Mouse (Mus musculus): ENCODE results near the gene Fam228a. TPM values are rescaled to one million over a fixed set of nuclear protein-coding genes. Genes with fewer than 3 reads are reported as not detected.
"Not testable (repeated sequence)": the region's sequence is repeated elsewhere in the genome, so short reads cannot be mapped to it uniquely, and the experiment has no call there.

The Fam228a gene
- polyA plus RNA-seq, 1 experiment from 2014 or later, result 0.98 TPM

- Histone ChIP-seq H3K27ac (no peak overlapping the region), H3K4me2 (no peak overlapping the region), H3K9me3 (no peaks in the 10 kb centered on the region), H3K36me3 (peaks cover 57% of the 10 kb centered on the region), H3K4me3 (no peak overlapping the region), H3K4me1 (peaks cover 7% of the 10 kb centered on the region), H3K27me3 (no peaks in the 10 kb centered on the region), H3K9ac (no peak overlapping the region)
- ATAC-seq (ENCODE audit: insufficient number of reproducible peaks, insufficient read depth, low FRiP score, low TSS enrichment, low read depth), result no peak
- 69% methylated on average over 4 of the region's 4 CpGs for WGBS
Measured at GRCm38 (mm10) chr12:4713361-4713760, 24.9 kb downstream of the Fam228a start.

- no peaks in the 10 kb centered on the region for H3K9me3 ChIP-seq
- no peak overlapping the region for H3K9ac ChIP-seq
- peaks cover 73% of the 10 kb centered on the region for H3K36me3 ChIP-seq
- H3K4me3 ChIP-seq, result no peak overlapping the region
- no peaks in the 10 kb centered on the region for H3K27me3 ChIP-seq
- H3K4me1 ChIP-seq, result no peaks in the 10 kb centered on the region
- no peak overlapping the region for H3K27ac ChIP-seq
- ATAC-seq (ENCODE audit: insufficient number of reproducible peaks, insufficient read depth, low FRiP score, low TSS enrichment, low read depth), result no peak
- 86% methylated on average over 7 of the region's 7 CpGs for WGBS
- H3K4me2 ChIP-seq, result no peak overlapping the region
Measured at GRCm38 (mm10) chr12:4709926-4710325, 28.3 kb downstream of the Fam228a start.

- 75% methylated on average over 8 of the region's 8 CpGs for WGBS
- ATAC-seq (ENCODE audit: insufficient number of reproducible peaks, insufficient read depth, low FRiP score, low TSS enrichment, low read depth), result 0 out of 2 replicates have a peak, but pooled peaks have one; percentile 26
- H3K27ac ChIP-seq, result no peak overlapping the region
- H3K4me2 ChIP-seq, result no peak overlapping the region
- no peak overlapping the region for H3K9ac ChIP-seq
- no peaks in the 10 kb centered on the region for H3K9me3 ChIP-seq
- no peaks in the 10 kb centered on the region for H3K4me1 ChIP-seq
- no peak overlapping the region for H3K4me3 ChIP-seq
- H3K27me3 ChIP-seq, result no peaks in the 10 kb centered on the region
- peaks cover 68% of the 10 kb centered on the region for H3K36me3 ChIP-seq
Measured at GRCm38 (mm10) chr12:4708881-4709604, 29.2 kb downstream of the Fam228a start.

GRCm38 (mm10) chr12:4708296-4708695, 29.9 kb downstream of the Fam228a start:
- no peak for ATAC-seq (ENCODE audit: insufficient number of reproducible peaks, insufficient read depth, low FRiP score, low TSS enrichment, low read depth)

DNA sequence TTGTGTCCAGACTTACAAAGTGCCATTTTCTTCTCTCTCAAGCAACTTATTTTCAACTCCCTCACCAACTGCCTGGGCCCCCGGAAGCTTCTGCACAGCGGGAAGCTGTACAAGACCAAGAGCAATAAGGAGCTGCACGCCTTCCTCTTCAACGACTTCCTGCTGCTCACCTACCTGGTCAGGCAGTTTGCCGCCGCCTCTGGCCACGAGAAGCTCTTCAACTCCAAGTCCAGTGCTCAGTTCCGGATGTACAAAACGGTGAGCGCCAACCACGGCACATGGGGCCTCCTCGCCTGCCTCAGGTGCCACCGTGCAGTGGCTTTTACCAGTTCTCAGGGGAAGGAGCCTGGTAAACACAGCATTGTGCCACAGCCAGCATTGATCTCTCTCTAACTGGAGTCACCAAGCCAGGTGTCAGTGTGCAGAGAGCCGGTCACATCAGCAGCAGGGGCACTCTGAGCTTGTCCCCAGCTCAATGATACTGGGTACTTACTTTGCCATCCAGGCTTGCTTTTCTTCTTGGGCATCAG, 30.7 kb downstream of the Fam228a start:
- Histone ChIP-seq H3K4me2 (no peak overlapping the region), H3K27ac (no peak overlapping the region), H3K27me3 (no peaks in the 10 kb centered on the region), H3K4me3 (no peak overlapping the region), H3K9ac (no peak overlapping the region), H3K4me1 (no peaks in the 10 kb centered on the region), H3K36me3 (peaks cover 59% of the 10 kb centered on the region), H3K9me3 (no peaks in the 10 kb centered on the region)
- ATAC-seq (ENCODE audit: insufficient number of reproducible peaks, insufficient read depth, low FRiP score, low TSS enrichment, low read depth), result no peak
- WGBS, result 90% methylated on average over 14 of the region's 14 CpGs

More at GRCm38 (mm10) chr12:4708296-4708695, 29.9 kb downstream of the Fam228a start:
- WGBS, result 83% methylated on average over 4 of the region's 4 CpGs
- Histone ChIP-seq H3K27me3 (no peaks in the 10 kb centered on the region), H3K9me3 (no peaks in the 10 kb centered on the region), H3K9ac (no peak overlapping the region), H3K27ac (no peak overlapping the region), H3K4me3 (no peak overlapping the region), H3K36me3 (peaks cover 66% of the 10 kb centered on the region), H3K4me1 (no peaks in the 10 kb centered on the region), H3K4me2 (no peak overlapping the region)

DNA sequence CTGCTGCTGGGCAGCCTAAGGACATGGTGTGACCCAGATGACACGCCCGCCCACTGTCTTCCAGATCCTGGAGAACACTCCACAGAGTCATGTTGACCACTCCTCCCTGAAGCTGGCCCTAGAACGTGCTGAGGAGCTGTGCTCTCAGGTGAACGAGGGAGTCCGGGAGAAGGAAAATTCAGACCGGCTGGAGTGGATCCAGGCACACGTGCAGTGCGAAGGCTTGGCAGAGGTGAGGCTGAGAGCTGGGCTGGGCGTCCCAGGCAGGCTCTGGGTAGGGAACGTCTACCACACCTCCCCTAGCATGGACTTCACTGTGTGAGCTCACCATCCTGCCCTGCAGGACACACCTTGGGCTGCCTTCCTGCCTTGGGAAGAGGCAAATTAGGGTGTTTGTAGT, 31.3 kb downstream of the Fam228a start:
- no peak for ATAC-seq (ENCODE audit: insufficient number of reproducible peaks, insufficient read depth, low FRiP score, low TSS enrichment, low read depth)
- no peaks in the 10 kb centered on the region for H3K27me3 ChIP-seq
- H3K36me3 ChIP-seq, result peaks cover 59% of the 10 kb centered on the region
- H3K9ac ChIP-seq, result no peak overlapping the region
- 86% methylated on average over 10 of the region's 10 CpGs for WGBS
- H3K27ac ChIP-seq, result no peak overlapping the region
- no peak overlapping the region for H3K4me2 ChIP-seq
- no peaks in the 10 kb centered on the region for H3K4me1 ChIP-seq
- H3K4me3 ChIP-seq, result no peak overlapping the region
- no peaks in the 10 kb centered on the region for H3K9me3 ChIP-seq

- ATAC-seq (ENCODE audit: insufficient number of reproducible peaks, insufficient read depth, low FRiP score, low TSS enrichment, low read depth), result no peak
- no peaks in the 10 kb centered on the region for H3K27me3 ChIP-seq
- H3K9me3 ChIP-seq, result no peaks in the 10 kb centered on the region
- peaks cover 59% of the 10 kb centered on the region for H3K36me3 ChIP-seq
- H3K4me1 ChIP-seq, result no peaks in the 10 kb centered on the region
- no peak overlapping the region for H3K27ac ChIP-seq
- no peak overlapping the region for H3K4me2 ChIP-seq
- H3K9ac ChIP-seq, result no peak overlapping the region
- no peak overlapping the region for H3K4me3 ChIP-seq
- WGBS, result 88% methylated on average over 5 of the region's 5 CpGs
Measured at GRCm38 (mm10) chr12:4706175-4706574, 32.1 kb downstream of the Fam228a start.

GRCm38 (mm10) chr12:4705626-4706025, 32.6 kb downstream of the Fam228a start:
- WGBS, result 75% methylated on average over 6 of the region's 6 CpGs
- not testable (repeated sequence) for H3K27ac ChIP-seq

DNA sequence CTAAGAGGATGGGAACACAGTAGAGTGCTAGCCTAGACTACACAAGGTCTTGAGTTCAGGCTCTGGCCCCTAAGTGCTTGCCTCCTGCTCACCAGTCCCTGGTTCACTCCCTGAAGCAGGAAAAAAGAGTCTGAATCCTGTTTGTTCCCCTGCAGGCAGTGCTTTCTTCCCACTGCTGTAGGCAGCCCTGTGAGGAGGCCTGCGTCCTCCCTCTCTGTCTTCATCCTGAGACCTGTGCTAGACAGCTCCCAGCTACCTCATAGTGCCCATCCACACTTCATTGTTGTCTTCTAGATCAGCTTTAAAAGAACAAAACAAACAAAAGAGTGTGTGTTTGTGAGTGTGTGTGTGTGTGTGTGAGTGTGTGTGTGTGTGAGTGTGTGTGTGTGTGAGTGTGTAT, 43.7 kb downstream of the Fam228a start:
- WGBS, result 94% methylated on average over 1 of the region's 1 CpGs
- ATAC-seq (ENCODE audit: insufficient number of reproducible peaks, insufficient read depth, low FRiP score, low TSS enrichment, low read depth), result no peak
- H3K4me3 ChIP-seq, result no peak overlapping the region

More at GRCm38 (mm10) chr12:4705626-4706025, 32.6 kb downstream of the Fam228a start:
- not testable (repeated sequence) for H3K27me3 ChIP-seq; H3K4me1 ChIP-seq; H3K9ac ChIP-seq; H3K4me2 ChIP-seq; H3K9me3 ChIP-seq; ATAC-seq (ENCODE audit: insufficient number of reproducible peaks, insufficient read depth, low FRiP score, low TSS enrichment, low read depth); H3K4me3 ChIP-seq
- peaks cover 59% of the 10 kb centered on the region for H3K36me3 ChIP-seq

GRCm38 (mm10) chr12:4691193-4691592, 47.0 kb downstream of the Fam228a start:
- Histone ChIP-seq H3K27ac (no peak overlapping the region), H3K9me3 (no peaks in the 10 kb centered on the region), H3K36me3 (peaks cover 6% of the 10 kb centered on the region; the same call in 1 of the 2 replicates), H3K4me2 (no peak overlapping the region), H3K9ac (no peak overlapping the region), H3K4me3 (no peak overlapping the region), H3K27me3 (no peaks in the 10 kb centered on the region), H3K4me1 (0 out of 2 replicates have a peak, but pooled peaks cover 2% of the 10 kb centered on the region)
- ATAC-seq (ENCODE audit: insufficient number of reproducible peaks, insufficient read depth, low FRiP score, low TSS enrichment, low read depth), result no peak
- 78% methylated on average over 3 of the region's 3 CpGs for WGBS

More for the DNA sequence above, 43.7 kb downstream of the Fam228a start:
- H3K27me3 ChIP-seq, result no peaks in the 10 kb centered on the region
- H3K9me3 ChIP-seq, result no peaks in the 10 kb centered on the region
- H3K36me3 ChIP-seq, result peaks cover 18% of the 10 kb centered on the region
- H3K9ac ChIP-seq, result no peak overlapping the region
- H3K27ac ChIP-seq, result no peak overlapping the region
- H3K4me2 ChIP-seq, result no peak overlapping the region
- no peaks in the 10 kb centered on the region for H3K4me1 ChIP-seq

GRCm38 (mm10) chr12:4689341-4689740, 48.9 kb downstream of the Fam228a start:
- no peak overlapping the region for H3K4me3 ChIP-seq
- no peaks in the 10 kb centered on the region for H3K27me3 ChIP-seq
- H3K36me3 ChIP-seq, result peaks cover 6% of the 10 kb centered on the region; the same call in 1 of the 2 replicates
- WGBS, result 91% methylated on average over 14 of the region's 14 CpGs
- H3K9ac ChIP-seq, result no peak overlapping the region
- H3K4me1 ChIP-seq, result 0 out of 2 replicates have a peak, but pooled peaks cover 2% of the 10 kb centered on the region
- no peak overlapping the region for H3K4me2 ChIP-seq
- no peaks in the 10 kb centered on the region for H3K9me3 ChIP-seq
- ATAC-seq (ENCODE audit: insufficient number of reproducible peaks, insufficient read depth, low FRiP score, low TSS enrichment, low read depth), result no peak
- no peak overlapping the region for H3K27ac ChIP-seq

GRCm38 (mm10) chr12:4688386-4688785, 49.8 kb downstream of the Fam228a start:
- H3K36me3 ChIP-seq, result peaks cover 6% of the 10 kb centered on the region; the same call in 1 of the 2 replicates
- WGBS, result 84% methylated on average over 2 of the region's 2 CpGs
- no peak overlapping the region for H3K9ac ChIP-seq
- H3K9me3 ChIP-seq, result no peaks in the 10 kb centered on the region
- H3K4me2 ChIP-seq, result no peak overlapping the region
- H3K27me3 ChIP-seq, result no peaks in the 10 kb centered on the region
- no peak for ATAC-seq (ENCODE audit: insufficient number of reproducible peaks, insufficient read depth, low FRiP score, low TSS enrichment, low read depth)
- H3K27ac ChIP-seq, result no peak overlapping the region
- H3K4me3 ChIP-seq, result no peak overlapping the region
- 0 out of 2 replicates have a peak, but pooled peaks cover 2% of the 10 kb centered on the region for H3K4me1 ChIP-seq
